Mouse (Mus musculus): ENCODE results near the gene Adra2a. TPM values are rescaled to one million over a fixed set of nuclear protein-coding genes. Genes with fewer than 3 reads are reported as not detected.

Gene Adra2a
- polyA plus RNA-seq (2014; fragmentation: Nextera tagmentation; extraction: Ambion mirVana): 1.5 and 2.5 TPM in 2 replicates

DNA sequence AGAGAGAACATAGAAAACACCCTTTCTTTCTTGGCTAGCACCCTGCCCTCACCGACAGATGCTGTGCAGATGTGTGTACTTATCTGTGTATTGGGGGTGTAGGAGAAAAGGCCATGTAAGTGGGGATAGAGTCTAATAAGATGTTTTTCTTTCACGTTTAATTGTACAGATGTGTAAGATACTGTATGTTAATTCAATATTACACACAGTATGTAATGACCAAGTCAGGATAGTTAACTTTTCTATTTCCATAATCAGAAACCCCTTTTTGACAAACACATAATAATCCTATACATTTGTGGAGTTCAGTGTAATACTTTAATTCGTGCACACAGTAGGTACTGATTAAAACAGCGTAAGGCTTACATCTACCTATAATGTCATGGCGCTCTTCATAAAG lies at the start of gene Adra2a:
TSS of gene Adra2a (plus strand) at position 301 of the 400 bp plus-strand sequence.
- ATAC-seq (replicated peaks; ENCODE audit: low FRiP score, low TSS enrichment, low read depth) (no peak), DNase-seq (ENCODE audit: low spot score) (no peak)
- Histone ChIP-seq H3K36me3 (ENCODE audit: control insufficient read depth, insufficient read depth, low read length) (no peaks in the 10 kb centered on the region), H3K4me2 (ENCODE audit: low read length) (peak within 1 kb of the TSS; percentile 90), H3K27ac (ENCODE audit: low read depth) (no peak within 1 kb of the TSS), H3K9ac (ENCODE audit: low read length) (no peak within 1 kb of the TSS), H3K4me3 (ENCODE audit: low read depth, low read length) (peak within 1 kb of the TSS; percentile 54), H3K9me3 (ENCODE audit: control insufficient read depth, low read length) (no peaks in the 10 kb centered on the region), H3K4me1 (replicated peaks; ENCODE audit: control insufficient read depth, insufficient read depth, low read length) (peaks cover 29% of the 10 kb centered on the region), H3K27me3 (replicated peaks; ENCODE audit: control insufficient read depth, insufficient read depth, low read length) (peaks cover 38% of the 10 kb centered on the region)
- 68% methylated on average over 5 of the region's 5 CpGs for WGBS

DNA sequence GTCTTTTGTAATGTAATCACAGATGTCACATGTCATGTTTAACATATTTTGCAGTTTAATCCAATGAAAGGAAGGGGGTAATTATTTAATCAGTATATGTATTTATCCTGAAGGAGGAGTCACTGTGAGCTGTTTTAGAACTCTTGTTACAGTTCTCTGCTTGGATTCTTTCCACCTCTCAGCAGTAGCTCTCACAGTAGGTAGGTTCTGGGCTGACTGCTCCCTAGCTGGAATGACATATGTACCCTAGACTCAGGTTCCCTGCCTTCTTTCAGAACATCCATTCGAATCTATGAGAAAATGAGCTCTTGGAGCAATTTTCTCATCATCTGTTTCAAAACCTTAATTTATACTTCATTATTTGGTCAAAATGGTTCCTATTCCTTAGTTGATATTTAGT lies 49.7 kb upstream of the Adra2a start:
- Histone ChIP-seq H3K4me2 (ENCODE audit: low read length) (no peak overlapping the region), H3K4me1 (replicated peaks; ENCODE audit: control insufficient read depth, insufficient read depth, low read length) (no peaks in the 10 kb centered on the region), H3K4me3 (ENCODE audit: low read depth, low read length) (no peak overlapping the region), H3K27ac (ENCODE audit: low read depth) (no peak overlapping the region), H3K9ac (ENCODE audit: low read length) (no peak overlapping the region), H3K36me3 (ENCODE audit: control insufficient read depth, insufficient read depth, low read length) (peaks cover 7% of the 10 kb centered on the region; the same call in 1 of the 2 replicates), H3K27me3 (replicated peaks; ENCODE audit: control insufficient read depth, insufficient read depth, low read length) (no peaks in the 10 kb centered on the region), H3K9me3 (ENCODE audit: control insufficient read depth, low read length) (no peaks in the 10 kb centered on the region)
- ATAC-seq (replicated peaks; ENCODE audit: low FRiP score, low TSS enrichment, low read depth) (no peak), DNase-seq (ENCODE audit: low spot score) (no peak)
- 76% methylated on average over 1 of the region's 1 CpGs for WGBS

- Histone ChIP-seq H3K27me3 (replicated peaks; ENCODE audit: control insufficient read depth, insufficient read depth, low read length) (no peaks in the 10 kb centered on the region), H3K9ac (ENCODE audit: low read length) (no peak overlapping the region), H3K4me2 (ENCODE audit: low read length) (no peak overlapping the region), H3K4me1 (replicated peaks; ENCODE audit: control insufficient read depth, insufficient read depth, low read length) (no peaks in the 10 kb centered on the region; the same call in 1 of the 2 replicates), H3K4me3 (ENCODE audit: low read depth, low read length) (no peak overlapping the region), H3K36me3 (ENCODE audit: control insufficient read depth, insufficient read depth, low read length) (no peaks in the 10 kb centered on the region), H3K9me3 (ENCODE audit: control insufficient read depth, low read length) (no peaks in the 10 kb centered on the region), H3K27ac (ENCODE audit: low read depth) (no peak overlapping the region)
- DNase-seq (ENCODE audit: low spot score) (no peak), ATAC-seq (replicated peaks; ENCODE audit: low FRiP score, low TSS enrichment, low read depth) (no peak)
- WGBS: 80% methylated on average over 4 of the region's 4 CpGs
Measured at GRCm38 (mm10) chr19:54010973-54011372, 33.0 kb upstream of the Adra2a start.

DNA sequence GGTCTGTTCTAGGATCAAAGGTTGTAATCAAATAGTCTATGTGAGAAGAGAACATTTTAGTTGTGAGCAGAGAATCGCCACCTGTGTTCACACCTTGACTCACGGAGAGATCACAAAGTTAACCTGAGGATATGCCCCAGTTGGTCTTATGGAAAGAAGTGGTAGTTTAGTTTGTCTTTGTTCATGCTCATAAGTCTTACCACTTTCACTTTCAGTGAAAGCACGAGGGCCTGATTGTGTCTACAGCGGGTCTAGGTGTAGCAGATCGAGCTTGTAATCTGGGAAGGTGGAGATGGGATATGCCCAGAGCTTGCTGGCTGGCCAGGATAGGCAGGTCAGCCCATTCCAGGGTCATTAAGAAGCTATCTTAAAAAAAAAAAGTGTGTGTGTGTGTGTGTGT lies 29.0 kb upstream of the Adra2a start:
- WGBS: 95% methylated on average over 5 of the region's 5 CpGs
- H3K4me1 ChIP-seq (replicated peaks; ENCODE audit: control insufficient read depth, insufficient read depth, low read length): no peaks in the 10 kb centered on the region; the same call in 1 of the 2 replicates
- H3K27ac ChIP-seq (ENCODE audit: low read depth): no peak overlapping the region
- H3K27me3 ChIP-seq (replicated peaks; ENCODE audit: control insufficient read depth, insufficient read depth, low read length): no peaks in the 10 kb centered on the region
- H3K9ac ChIP-seq (ENCODE audit: low read length): no peak overlapping the region
- no peaks in the 10 kb centered on the region for H3K36me3 ChIP-seq (ENCODE audit: control insufficient read depth, insufficient read depth, low read length)
- ATAC-seq (replicated peaks; ENCODE audit: low FRiP score, low TSS enrichment, low read depth) (no peak), DNase-seq (ENCODE audit: low spot score) (no peak)
- H3K9me3 ChIP-seq (ENCODE audit: control insufficient read depth, low read length): no peaks in the 10 kb centered on the region
- H3K4me3 ChIP-seq (ENCODE audit: low read depth, low read length): no peak overlapping the region
- no peak overlapping the region for H3K4me2 ChIP-seq (ENCODE audit: low read length)

GRCm38 (mm10) chr19:54015503-54015902 lies 28.4 kb upstream of the Adra2a start:
- H3K36me3 ChIP-seq (ENCODE audit: control insufficient read depth, insufficient read depth, low read length): no peaks in the 10 kb centered on the region
- 96% methylated on average over 5 of the region's 5 CpGs for WGBS
- no peak overlapping the region for H3K27ac ChIP-seq (ENCODE audit: low read depth)
- DNase-seq (ENCODE audit: low spot score): no peak
- no peaks in the 10 kb centered on the region for H3K9me3 ChIP-seq (ENCODE audit: control insufficient read depth, low read length)
- no peaks in the 10 kb centered on the region for H3K27me3 ChIP-seq (replicated peaks; ENCODE audit: control insufficient read depth, insufficient read depth, low read length)
- no peak overlapping the region for H3K4me2 ChIP-seq (ENCODE audit: low read length)
- no peak for ATAC-seq (replicated peaks; ENCODE audit: low FRiP score, low TSS enrichment, low read depth)
- no peak overlapping the region for H3K9ac ChIP-seq (ENCODE audit: low read length)
- H3K4me1 ChIP-seq (replicated peaks; ENCODE audit: control insufficient read depth, insufficient read depth, low read length): no peaks in the 10 kb centered on the region; the same call in 1 of the 2 replicates
- no peak overlapping the region for H3K4me3 ChIP-seq (ENCODE audit: low read depth, low read length)

GRCm38 (mm10) chr19:54035100-54035499 lies 8.9 kb upstream of the Adra2a start:
- Histone ChIP-seq H3K4me3 (ENCODE audit: low read depth, low read length) (no peak overlapping the region), H3K27ac (ENCODE audit: low read depth) (no peak overlapping the region), H3K36me3 (ENCODE audit: control insufficient read depth, insufficient read depth, low read length) (peaks cover 36% of the 10 kb centered on the region), H3K9ac (ENCODE audit: low read length) (no peak overlapping the region), H3K9me3 (ENCODE audit: control insufficient read depth, low read length) (no peaks in the 10 kb centered on the region), H3K27me3 (replicated peaks; ENCODE audit: control insufficient read depth, insufficient read depth, low read length) (no peaks in the 10 kb centered on the region), H3K4me1 (replicated peaks; ENCODE audit: control insufficient read depth, insufficient read depth, low read length) (no peaks in the 10 kb centered on the region), H3K4me2 (ENCODE audit: low read length) (no peak overlapping the region)
- WGBS: 86% methylated on average over 6 of the region's 6 CpGs
- ATAC-seq (replicated peaks; ENCODE audit: low FRiP score, low TSS enrichment, low read depth) (no peak), DNase-seq (ENCODE audit: low spot score) (no peak)

DNA sequence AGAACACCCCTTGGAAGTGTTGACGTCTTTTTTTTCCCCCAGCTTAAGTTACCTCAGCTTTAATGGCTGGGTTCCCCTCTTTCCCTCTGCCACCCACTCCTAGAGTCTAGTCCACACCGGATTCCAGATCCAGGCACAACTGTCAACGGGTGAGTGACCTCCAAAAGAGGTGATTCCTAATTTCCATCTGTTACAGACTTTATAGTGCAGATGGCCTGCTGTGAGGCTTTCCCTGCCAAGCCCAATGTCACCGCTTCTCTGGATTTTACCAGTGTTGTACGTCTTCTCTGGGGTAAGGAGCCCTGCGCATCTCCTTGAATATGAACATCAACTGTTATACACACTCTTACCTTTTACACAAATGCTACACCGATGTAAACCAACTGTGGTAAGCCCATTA lies 4.5 kb upstream of the Adra2a start:
- Histone ChIP-seq H3K4me2 (ENCODE audit: low read length) (no peak overlapping the region), H3K4me1 (replicated peaks; ENCODE audit: control insufficient read depth, insufficient read depth, low read length) (no peaks in the 10 kb centered on the region), H3K27ac (ENCODE audit: low read depth) (no peak overlapping the region), H3K9me3 (ENCODE audit: control insufficient read depth, low read length) (no peaks in the 10 kb centered on the region), H3K9ac (ENCODE audit: low read length) (no peak overlapping the region), H3K27me3 (replicated peaks; ENCODE audit: control insufficient read depth, insufficient read depth, low read length) (0 out of 2 replicates have a peak, but pooled peaks cover 3% of the 10 kb centered on the region), H3K36me3 (ENCODE audit: control insufficient read depth, insufficient read depth, low read length) (peaks cover 8% of the 10 kb centered on the region; the same call in 1 of the 2 replicates), H3K4me3 (ENCODE audit: low read depth, low read length) (no peak overlapping the region)
- ATAC-seq (replicated peaks; ENCODE audit: low FRiP score, low TSS enrichment, low read depth) (no peak), DNase-seq (ENCODE audit: low spot score) (no peak)
- 81% methylated on average over 7 of the region's 7 CpGs for WGBS

- no peak for ATAC-seq (replicated peaks; ENCODE audit: low FRiP score, low TSS enrichment, low read depth)
Measured at GRCm38 (mm10) chr19:54040356-54041028, 3.5 kb upstream of the Adra2a start.

DNA sequence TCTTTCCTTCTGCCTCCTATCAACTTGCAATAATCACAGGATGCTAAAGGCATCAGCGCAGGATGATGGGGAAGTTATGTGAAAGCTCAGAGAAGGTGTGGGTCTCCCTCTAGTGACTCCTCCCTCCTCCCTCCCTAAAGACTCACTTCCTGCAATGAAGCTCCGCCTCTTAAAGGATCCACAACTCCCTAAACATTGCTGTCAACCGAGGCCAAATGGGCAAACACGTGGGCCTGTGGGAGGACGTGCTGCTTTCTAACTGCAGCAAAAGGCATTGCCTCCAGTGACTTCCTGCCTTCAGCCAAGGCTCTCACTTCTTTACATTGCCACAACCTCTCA lies 3.0 kb upstream of the Adra2a start:
- Histone ChIP-seq H3K27me3 (replicated peaks; ENCODE audit: control insufficient read depth, insufficient read depth, low read length) (peaks cover 11% of the 10 kb centered on the region), H3K9me3 (ENCODE audit: control insufficient read depth, low read length) (no peaks in the 10 kb centered on the region), H3K27ac (ENCODE audit: low read depth) (peak overlapping the region; percentile 27; the same call in 1 of the 2 replicates), H3K36me3 (ENCODE audit: control insufficient read depth, insufficient read depth, low read length) (peaks cover 5% of the 10 kb centered on the region; the same call in 1 of the 2 replicates), H3K4me2 (ENCODE audit: low read length) (no peak overlapping the region), H3K9ac (ENCODE audit: low read length) (no peak overlapping the region), H3K4me1 (replicated peaks; ENCODE audit: control insufficient read depth, insufficient read depth, low read length) (peaks cover 7% of the 10 kb centered on the region; the same call in 1 of the 2 replicates), H3K4me3 (ENCODE audit: low read depth, low read length) (no peak overlapping the region)
- 20% methylated on average over 5 of the region's 5 CpGs for WGBS
- DNase-seq (ENCODE audit: low spot score) (peak; percentile 50), ATAC-seq (replicated peaks; ENCODE audit: low FRiP score, low TSS enrichment, low read depth) (no peak)

More at GRCm38 (mm10) chr19:54040356-54041028, 3.5 kb upstream of the Adra2a start:
- Histone ChIP-seq H3K9ac (ENCODE audit: low read length) (no peak overlapping the region), H3K27me3 (replicated peaks; ENCODE audit: control insufficient read depth, insufficient read depth, low read length) (peaks cover 6% of the 10 kb centered on the region; the same call in 1 of the 2 replicates), H3K9me3 (ENCODE audit: control insufficient read depth, low read length) (no peaks in the 10 kb centered on the region), H3K27ac (ENCODE audit: low read depth) (peak overlapping the region; percentile 27; the same call in 1 of the 2 replicates), H3K4me1 (replicated peaks; ENCODE audit: control insufficient read depth, insufficient read depth, low read length) (0 out of 2 replicates have a peak, but pooled peaks cover 2% of the 10 kb centered on the region), H3K4me3 (ENCODE audit: low read depth, low read length) (no peak overlapping the region), H3K4me2 (ENCODE audit: low read length) (no peak overlapping the region), H3K36me3 (ENCODE audit: control insufficient read depth, insufficient read depth, low read length) (peaks cover 5% of the 10 kb centered on the region; the same call in 1 of the 2 replicates)
- 45% methylated on average over 4 of the region's 4 CpGs for WGBS
- no peak for DNase-seq (ENCODE audit: low spot score)

Measured in intestine, embryonic 14.5 days (tissue).